Mouse (Mus musculus) cerebellum, adult 11-12 months (tissue): ENCODE results near the gene Adgrg7.

Experiments
- DNase-seq: peaks from one replicate; pipeline ENCODE4 v3.0.0; 2022

Adgrg7 gene

DNA sequence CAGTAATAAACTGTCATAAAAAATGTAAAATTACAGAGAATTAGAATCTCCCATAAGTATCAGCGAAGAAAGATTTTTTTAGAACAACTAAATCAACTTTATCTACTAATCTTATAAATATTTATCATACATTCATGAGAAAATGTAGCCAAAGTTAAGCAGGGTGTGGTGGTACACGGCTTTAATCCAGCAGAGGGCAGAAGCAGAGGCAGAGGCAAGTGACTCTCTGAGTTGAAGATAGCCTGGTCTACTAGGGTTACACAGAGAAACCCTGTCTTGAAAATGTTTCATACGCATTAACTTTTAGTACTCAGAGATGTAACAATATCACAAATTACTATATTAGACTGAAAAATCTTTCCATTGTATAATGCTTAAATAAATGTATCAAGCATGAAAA, 89.9 kb downstream of the Adgrg7 start:
- no peak for DNase-seq

DNA sequence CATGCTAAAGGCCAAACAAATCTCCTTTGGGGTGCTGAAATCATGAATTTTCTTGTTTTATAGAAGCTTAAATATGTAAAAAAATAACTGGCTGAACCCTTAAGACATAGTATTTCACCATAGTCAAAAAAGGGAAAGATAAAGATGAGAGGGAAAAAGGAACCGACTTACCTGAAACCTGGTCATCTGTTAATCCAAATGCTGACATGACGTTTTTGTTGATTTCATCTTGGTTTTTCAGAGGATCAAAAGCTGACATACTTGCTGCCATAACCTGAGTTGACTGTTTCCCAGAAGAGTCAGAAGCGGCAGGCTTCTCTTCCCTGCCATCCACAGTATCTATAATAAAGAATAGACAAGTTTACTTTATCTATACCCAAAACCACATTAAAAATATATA, 94.8 kb downstream of the Adgrg7 start:
- DNase-seq, result no peak

DNA sequence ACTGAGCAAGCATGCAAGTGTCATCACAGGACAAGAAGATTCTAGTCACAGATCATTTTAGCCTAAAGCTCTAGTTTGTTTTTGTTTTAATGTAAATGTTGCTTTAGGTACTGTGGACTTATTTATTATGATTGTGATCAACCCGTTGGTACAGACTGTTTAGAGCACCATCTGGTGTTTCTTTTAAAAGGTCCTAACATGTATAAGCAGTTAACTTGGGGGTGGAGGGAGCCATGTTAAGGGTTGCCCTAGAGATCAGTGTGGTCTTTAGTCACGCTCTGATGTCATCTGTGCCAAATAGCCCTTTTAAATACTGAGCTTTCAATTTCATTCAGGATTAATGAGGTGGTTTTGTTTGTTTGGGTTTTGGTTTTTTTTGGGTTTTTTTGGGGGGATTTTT, 99.2 kb downstream of the Adgrg7 start:
- no peak for DNase-seq

DNA sequence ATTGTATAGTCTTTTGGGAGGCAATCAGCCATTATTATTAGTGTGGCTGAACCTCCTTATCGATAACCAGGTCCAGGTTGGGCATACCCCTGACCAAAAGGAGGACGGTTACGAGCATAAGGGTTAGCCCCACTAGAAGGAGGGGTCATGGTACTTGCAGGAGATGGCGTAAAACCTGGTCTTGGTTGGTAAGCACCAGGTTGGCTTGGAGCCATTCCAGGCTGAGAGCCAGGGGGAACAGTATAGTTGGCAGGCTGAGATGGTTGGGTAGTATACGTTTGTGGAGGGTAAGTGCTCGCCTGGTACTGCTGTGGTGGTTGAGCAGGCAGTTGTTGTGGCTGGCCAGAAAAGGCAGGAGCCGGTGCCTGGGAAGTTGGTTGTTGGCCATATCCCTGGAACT, 104.9 kb downstream of the Adgrg7 start:
- peak; percentile 9 for DNase-seq

DNA sequence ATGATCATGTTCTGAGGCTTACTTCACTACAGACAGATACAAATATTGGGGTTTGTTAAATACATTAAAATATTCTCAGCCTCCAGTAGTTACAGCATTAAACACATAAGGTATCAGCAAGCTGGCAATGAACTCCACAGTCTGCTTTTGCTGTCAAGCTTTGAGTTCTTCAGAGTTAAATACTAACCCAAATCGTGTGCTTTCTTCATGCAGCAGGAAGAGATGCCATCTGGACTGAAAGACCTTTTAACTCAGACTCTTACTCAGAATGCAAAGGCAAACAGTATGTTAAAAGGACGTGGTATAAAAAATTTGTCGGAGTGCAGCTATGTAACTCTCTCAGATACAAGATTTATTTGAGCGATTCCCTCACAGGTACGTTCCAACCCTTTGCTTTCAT, 108.9 kb downstream of the Adgrg7 start:
- no peak for DNase-seq

DNA sequence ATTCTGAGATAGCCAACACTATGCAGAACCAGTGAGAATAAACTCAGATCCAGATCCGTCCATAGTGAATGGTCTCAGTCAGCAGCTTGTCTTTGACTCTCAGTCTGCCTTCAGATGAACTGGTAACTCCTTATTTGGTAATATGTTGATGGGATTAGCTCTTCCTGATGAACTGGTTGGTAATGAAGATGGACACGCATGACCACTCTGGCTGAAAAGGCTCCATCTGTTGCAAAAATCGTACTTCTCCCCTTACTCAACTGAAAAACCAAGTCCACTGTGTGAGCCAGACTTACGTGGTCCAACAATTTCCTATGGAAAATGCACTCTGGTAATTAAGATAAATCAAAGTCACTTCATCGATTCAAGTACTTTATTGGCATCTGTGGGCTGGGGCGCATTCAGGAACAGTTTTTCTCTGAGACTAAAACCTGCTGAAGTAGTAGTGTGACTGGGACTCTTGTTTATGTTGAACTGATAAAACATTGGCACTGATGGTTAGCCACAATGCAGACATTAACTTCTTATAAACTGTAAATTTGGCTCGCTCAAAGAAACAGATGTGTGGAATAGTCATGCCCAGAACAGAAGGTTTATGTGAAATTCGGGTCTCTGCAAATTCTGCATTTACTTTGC, 114.5 kb downstream of the Adgrg7 start:
- DNase-seq, result no peak

DNA sequence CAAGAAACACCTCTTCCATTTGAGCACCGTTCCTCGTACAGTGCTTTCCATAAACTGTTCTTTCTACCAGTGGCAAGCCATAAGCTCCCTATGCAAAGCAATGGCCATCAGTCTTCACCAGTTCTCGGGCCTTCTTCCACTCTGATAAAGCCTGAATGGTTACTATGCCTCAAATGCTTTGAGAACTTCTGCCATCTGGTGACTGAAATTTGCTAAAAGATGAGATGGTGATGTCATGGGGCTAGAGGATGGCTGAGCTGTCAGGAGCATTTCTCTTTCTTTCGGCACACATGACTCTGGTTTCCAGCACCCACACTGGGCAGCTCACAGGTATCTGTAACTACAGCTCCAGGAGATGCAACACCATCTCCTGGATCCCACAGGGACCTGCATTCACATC, 118.5 kb downstream of the Adgrg7 start:
- no peak for DNase-seq
